Mouse (Mus musculus) liver, embryonic 14.5 days (tissue): ENCODE results near the gene Atg7.

ENCODE experiments used
- CTCF ChIP-seq: IDR thresholded peaks from 2 replicates; pipeline ENCODE4 v1.5.1; 2016; ENCODE audit warnings: antibody characterized with exemption, low read depth, control low read depth
- EP300 ChIP-seq: IDR thresholded peaks from 2 replicates; pipeline ENCODE4 v1.6.1; 2016; ENCODE audit warnings: antibody characterized with exemption, low read depth

DNA sequence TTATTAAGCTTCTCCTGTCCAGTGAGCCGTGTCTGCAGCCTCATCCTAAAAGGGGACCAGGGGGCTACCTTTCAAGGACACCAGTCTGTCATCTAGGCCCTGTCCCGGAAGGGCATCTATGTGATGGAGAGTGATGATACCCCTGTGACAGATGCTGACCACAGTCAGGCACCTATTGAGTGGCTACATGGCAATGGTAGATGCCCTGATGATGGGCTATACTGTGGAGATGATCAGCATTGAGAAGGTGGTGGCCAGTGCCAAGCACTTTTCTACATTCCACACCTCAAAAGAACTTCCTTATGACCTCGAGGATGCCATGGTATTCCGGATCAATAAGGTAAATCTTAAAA, 95.8 kb downstream of the Atg7 start:
- TF ChIP-seq CTCF (no peak), EP300 (no peak)
